Mouse (Mus musculus): ENCODE measurements around the gene Mpv17l2. TPM values are rescaled to one million over a fixed set of nuclear protein-coding genes. Genes with fewer than 3 reads are reported as not detected.

The Mpv17l2 gene
- polyA plus RNA-seq, 1 experiment from 2014 or later: 44.9 TPM

DNA sequence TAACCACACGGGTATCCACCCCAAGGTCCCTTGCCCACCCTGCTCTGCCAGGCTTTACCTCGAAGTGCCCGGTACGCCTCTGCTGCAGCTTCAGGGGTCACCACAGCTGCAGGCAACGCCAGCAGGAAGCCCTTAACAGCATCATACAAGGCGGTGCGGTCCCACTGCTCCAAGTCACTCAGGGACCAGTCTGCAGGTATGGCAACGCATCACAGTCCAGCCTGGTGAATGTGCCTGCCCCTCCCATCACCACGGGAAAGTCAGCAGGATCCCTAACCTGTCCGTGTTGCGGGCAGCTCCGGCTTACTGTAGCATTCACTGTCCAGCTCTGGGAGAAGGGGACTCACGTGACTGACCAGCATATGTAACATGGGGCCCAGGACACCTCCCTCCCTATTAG is 11.3 kb upstream of the Mpv17l2 start:
- H3K9ac ChIP-seq: no peak overlapping the region
- H3K4me3 ChIP-seq: no peak overlapping the region
- H3K36me3 ChIP-seq: peaks cover 39% of the 10 kb centered on the region
- H3K4me2 ChIP-seq: no peak overlapping the region
- 94% methylated on average over 13 of the region's 13 CpGs for WGBS
- H3K27ac ChIP-seq (replicated peaks): no peak overlapping the region
- no peaks in the 10 kb centered on the region for H3K9me3 ChIP-seq
- ATAC-seq (ENCODE audit: low FRiP score, low read depth): no peak
- H3K27me3 ChIP-seq: peaks cover 13% of the 10 kb centered on the region
- H3K4me1 ChIP-seq (replicated peaks): peaks cover 53% of the 10 kb centered on the region

DNA sequence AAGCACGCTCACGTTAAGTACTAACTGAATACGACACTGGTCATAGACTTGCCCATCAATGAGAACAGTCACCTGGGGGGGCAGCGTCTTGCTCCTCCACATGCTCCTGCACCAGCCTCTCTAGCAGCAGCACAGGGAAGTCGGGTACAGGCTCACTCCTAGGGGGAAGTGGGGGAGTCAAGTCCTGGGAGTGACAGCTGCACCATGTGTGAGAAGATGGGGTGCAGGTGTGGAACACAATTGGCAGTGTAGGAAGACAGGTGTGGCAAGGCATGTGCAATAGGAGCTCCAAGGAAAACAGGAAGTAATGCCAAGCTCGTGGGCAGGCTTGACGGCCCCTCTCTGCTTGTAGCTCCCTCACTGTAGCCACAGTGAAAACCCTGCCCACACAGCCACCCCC is 10.5 kb upstream of the Mpv17l2 start:
- no peak overlapping the region for H3K4me2 ChIP-seq
- H3K9ac ChIP-seq: no peak overlapping the region
- H3K4me1 ChIP-seq (replicated peaks): peaks cover 62% of the 10 kb centered on the region
- no peak for ATAC-seq (ENCODE audit: low FRiP score, low read depth)
- 90% methylated on average over 7 of the region's 7 CpGs for WGBS
- no peaks in the 10 kb centered on the region for H3K9me3 ChIP-seq
- peaks cover 39% of the 10 kb centered on the region for H3K36me3 ChIP-seq
- H3K27me3 ChIP-seq: peaks cover 21% of the 10 kb centered on the region
- no peak overlapping the region for H3K27ac ChIP-seq (replicated peaks)
- H3K4me3 ChIP-seq: no peak overlapping the region

GRCm38 (mm10) chr8:70770748-70771147 is 10.0 kb upstream of the Mpv17l2 start:
- Histone ChIP-seq H3K9ac (no peak overlapping the region), H3K9me3 (no peaks in the 10 kb centered on the region), H3K27ac (replicated peaks) (no peak overlapping the region), H3K4me2 (no peak overlapping the region), H3K27me3 (peaks cover 21% of the 10 kb centered on the region), H3K36me3 (peaks cover 39% of the 10 kb centered on the region), H3K4me1 (replicated peaks) (peaks cover 64% of the 10 kb centered on the region), H3K4me3 (no peak overlapping the region)
- no peak for ATAC-seq (ENCODE audit: low FRiP score, low read depth)
- WGBS: 95% methylated on average over 13 of the region's 13 CpGs

DNA sequence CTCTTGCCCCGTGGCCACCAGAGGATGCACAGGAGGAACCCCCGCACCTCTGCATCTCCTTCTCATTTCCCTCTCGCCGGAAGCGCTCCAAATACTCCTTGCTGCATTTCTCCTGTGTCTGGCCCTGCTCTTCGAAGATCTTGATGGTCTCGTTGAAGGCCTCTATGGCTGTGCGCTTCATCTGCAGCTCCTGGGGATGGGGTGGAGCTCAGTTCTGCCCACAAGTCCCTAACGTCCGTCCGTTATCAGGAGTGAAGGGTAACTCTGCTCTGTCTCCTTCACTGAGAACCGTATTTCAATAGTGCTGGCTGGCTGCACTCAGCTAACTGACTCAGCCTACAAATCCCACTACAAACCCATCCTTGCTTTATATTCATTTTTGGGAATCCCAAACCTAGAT is 9.1 kb upstream of the Mpv17l2 start:
- no peak for ATAC-seq (ENCODE audit: low FRiP score, low read depth)
- H3K4me2 ChIP-seq: no peak overlapping the region
- H3K4me1 ChIP-seq (replicated peaks): peaks cover 57% of the 10 kb centered on the region
- peaks cover 21% of the 10 kb centered on the region for H3K27me3 ChIP-seq
- no peaks in the 10 kb centered on the region for H3K9me3 ChIP-seq
- no peak overlapping the region for H3K4me3 ChIP-seq
- peaks cover 39% of the 10 kb centered on the region for H3K36me3 ChIP-seq
- no peak overlapping the region for H3K9ac ChIP-seq
- WGBS: 75% methylated on average over 12 of the region's 12 CpGs
- H3K27ac ChIP-seq (replicated peaks): peak overlapping the region; percentile 27; the same call in 1 of the 2 replicates

- Histone ChIP-seq H3K9me3 (no peaks in the 10 kb centered on the region), H3K27ac (replicated peaks) (0 out of 2 replicates have a peak overlapping the region, but pooled peaks have one; percentile 27)
Observed at GRCm38 (mm10) chr8:70769359-70769758, 8.6 kb upstream of the Mpv17l2 start.

DNA sequence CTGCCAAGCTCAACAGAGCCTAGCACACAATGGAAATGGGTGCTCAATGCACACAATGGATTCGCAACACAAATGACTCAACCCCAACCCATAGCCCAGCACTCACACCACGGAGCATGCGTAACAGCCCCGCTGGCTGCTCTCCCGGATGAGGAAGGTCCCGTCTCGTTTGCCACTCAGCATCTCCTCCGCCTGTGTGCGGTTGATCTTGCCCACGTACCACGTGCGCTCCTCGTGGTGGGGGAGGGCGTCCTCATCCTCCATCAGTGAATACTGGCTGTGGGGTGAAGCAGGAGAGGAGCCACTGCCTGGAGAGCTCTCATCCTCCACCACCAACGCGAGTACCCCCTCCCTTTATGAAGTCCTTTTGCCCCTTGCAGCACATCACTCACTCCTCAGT is 8.2 kb upstream of the Mpv17l2 start:
- Histone ChIP-seq H3K9me3 (no peaks in the 10 kb centered on the region), H3K36me3 (peaks cover 39% of the 10 kb centered on the region), H3K27me3 (peaks cover 21% of the 10 kb centered on the region), H3K27ac (replicated peaks) (no peak overlapping the region), H3K4me1 (replicated peaks) (peaks cover 48% of the 10 kb centered on the region), H3K4me2 (no peak overlapping the region), H3K9ac (no peak overlapping the region), H3K4me3 (no peak overlapping the region)
- ATAC-seq (ENCODE audit: low FRiP score, low read depth): peak; percentile 21
- 84% methylated on average over 16 of the region's 16 CpGs for WGBS

More at GRCm38 (mm10) chr8:70769359-70769758, 8.6 kb upstream of the Mpv17l2 start:
- Histone ChIP-seq H3K27me3 (peaks cover 21% of the 10 kb centered on the region), H3K4me3 (no peak overlapping the region), H3K9ac (no peak overlapping the region), H3K36me3 (peaks cover 39% of the 10 kb centered on the region), H3K4me1 (replicated peaks) (peaks cover 52% of the 10 kb centered on the region), H3K4me2 (no peak overlapping the region)
- ATAC-seq (ENCODE audit: low FRiP score, low read depth): peak; percentile 60
- 7% methylated on average over 26 of the region's 26 CpGs for WGBS

DNA sequence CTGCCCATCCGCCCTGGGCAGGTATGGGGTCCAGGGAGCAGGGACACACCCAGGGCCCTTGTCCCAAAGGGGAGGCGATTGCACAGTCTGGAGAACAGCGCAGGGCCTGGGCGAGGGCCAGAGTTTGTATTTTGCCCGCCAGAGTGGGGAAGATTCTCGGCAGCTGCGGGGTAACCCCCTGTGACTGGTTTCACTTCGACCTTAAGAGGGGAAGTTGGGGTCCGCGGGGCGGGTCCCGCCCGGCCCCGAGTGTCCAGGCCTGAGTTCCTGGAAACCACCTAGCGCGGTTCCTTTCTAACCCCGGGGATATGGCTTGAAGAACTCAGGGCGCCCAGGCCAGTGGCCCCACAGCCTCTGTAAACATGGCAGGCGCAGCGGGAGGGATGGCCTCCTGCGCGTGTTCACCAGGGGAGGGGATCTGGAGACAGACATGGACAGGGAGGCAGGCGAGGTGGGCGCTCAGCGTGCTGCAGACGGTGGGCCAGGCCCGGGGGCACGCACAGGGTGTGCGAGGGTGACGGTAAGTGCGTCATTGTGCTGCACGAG is 7.6 kb upstream of the Mpv17l2 start:
- no peak overlapping the region for H3K4me2 ChIP-seq
- 0 out of 2 replicates have a peak, but pooled peaks have one; percentile 2 for ATAC-seq (ENCODE audit: low FRiP score, low read depth)
- H3K4me3 ChIP-seq: no peak overlapping the region
- peaks cover 21% of the 10 kb centered on the region for H3K27me3 ChIP-seq
- H3K9ac ChIP-seq: no peak overlapping the region
- no peaks in the 10 kb centered on the region for H3K9me3 ChIP-seq
- H3K4me1 ChIP-seq (replicated peaks): peaks cover 41% of the 10 kb centered on the region
- 97% methylated on average over 32 of the region's 32 CpGs for WGBS
- no peak overlapping the region for H3K27ac ChIP-seq (replicated peaks)
- peaks cover 39% of the 10 kb centered on the region for H3K36me3 ChIP-seq

DNA sequence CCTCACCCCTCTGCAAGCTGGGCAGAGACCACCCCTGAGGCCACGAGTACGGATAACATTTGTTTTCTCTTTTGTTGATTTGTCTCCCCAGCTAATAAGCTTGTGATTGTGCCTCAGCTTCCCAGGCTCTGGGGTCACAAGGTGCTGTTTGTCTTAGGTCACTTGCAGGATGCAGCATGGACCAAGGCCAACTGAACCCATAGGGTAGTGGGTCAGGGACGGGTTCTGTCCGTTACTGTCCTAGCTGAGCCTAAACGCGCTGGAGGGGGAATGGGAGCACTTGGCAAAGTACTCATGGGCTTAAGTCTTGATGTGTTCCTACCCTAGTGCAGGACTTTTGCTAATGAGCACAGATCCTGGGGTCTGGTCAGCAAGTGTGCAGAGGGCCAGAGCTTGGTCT is 6.8 kb upstream of the Mpv17l2 start:
- ATAC-seq (ENCODE audit: low FRiP score, low read depth): no peak
- Histone ChIP-seq H3K9ac (no peak overlapping the region), H3K4me3 (no peak overlapping the region), H3K4me1 (replicated peaks) (peaks cover 33% of the 10 kb centered on the region), H3K27me3 (peaks cover 21% of the 10 kb centered on the region), H3K27ac (replicated peaks) (no peak overlapping the region), H3K4me2 (no peak overlapping the region), H3K36me3 (peaks cover 39% of the 10 kb centered on the region), H3K9me3 (no peaks in the 10 kb centered on the region)
- WGBS: 77% methylated on average over 6 of the region's 6 CpGs

DNA sequence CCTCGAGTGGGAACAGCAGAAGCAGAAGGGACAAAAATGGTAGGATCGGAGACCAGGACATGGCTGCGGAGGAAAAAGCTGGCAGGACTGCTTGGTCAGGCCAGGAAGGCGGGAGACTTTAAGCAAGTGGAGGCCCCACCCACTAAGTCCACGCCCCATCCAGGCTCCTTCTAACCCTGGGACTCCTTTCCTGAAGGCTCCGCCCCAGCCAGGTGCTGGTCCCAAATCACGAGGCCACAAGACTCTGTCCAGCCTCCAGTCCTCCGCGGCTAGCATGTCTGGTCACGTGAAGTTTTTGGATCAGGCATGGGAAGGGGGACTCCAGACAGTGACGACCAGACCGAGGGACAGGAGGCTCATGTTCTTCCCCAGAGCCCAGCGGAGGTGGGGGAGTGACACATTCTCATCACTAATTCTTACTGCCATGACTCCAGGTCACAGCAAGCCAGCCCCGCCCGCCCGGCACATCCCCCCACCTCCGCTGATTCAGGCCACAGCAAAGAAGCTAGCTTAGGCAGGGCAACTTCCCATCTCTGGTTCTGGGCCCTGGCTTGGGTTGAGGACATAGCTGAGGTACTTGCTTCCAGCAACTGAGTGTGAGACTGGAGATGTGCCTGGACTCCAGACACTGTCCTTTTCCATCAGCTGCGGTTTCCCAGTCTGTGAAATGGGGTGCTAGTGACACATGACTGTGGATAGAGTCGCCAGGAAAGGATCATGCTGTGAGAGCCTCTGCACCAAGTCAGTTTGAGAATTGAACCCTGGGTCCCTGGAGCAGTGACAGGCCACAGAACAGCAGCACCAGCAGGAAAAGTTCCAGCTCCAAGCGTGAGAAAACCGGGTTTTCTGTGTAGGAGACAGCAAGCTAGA is 6.1 kb upstream of the Mpv17l2 start:
- 11% methylated on average over 21 of the region's 21 CpGs for WGBS
- Histone ChIP-seq H3K4me3 (peak overlapping the region; percentile 23), H3K27me3 (peaks cover 21% of the 10 kb centered on the region), H3K4me2 (peak overlapping the region; percentile 51), H3K36me3 (peaks cover 35% of the 10 kb centered on the region), H3K9ac (peak overlapping the region; percentile 28; the same call in 1 of the 2 replicates), H3K4me1 (replicated peaks) (peaks cover 26% of the 10 kb centered on the region), H3K9me3 (no peaks in the 10 kb centered on the region), H3K27ac (replicated peaks) (no peak overlapping the region)
- no peak for ATAC-seq (ENCODE audit: low FRiP score, low read depth)

- Histone ChIP-seq H3K9ac (peak overlapping the region; percentile 28; the same call in 1 of the 2 replicates), H3K4me3 (peak overlapping the region; percentile 23), H3K27me3 (peaks cover 21% of the 10 kb centered on the region), H3K4me2 (peak overlapping the region; percentile 51), H3K27ac (replicated peaks) (no peak overlapping the region), H3K9me3 (no peaks in the 10 kb centered on the region), H3K36me3 (peaks cover 27% of the 10 kb centered on the region), H3K4me1 (replicated peaks) (peaks cover 29% of the 10 kb centered on the region)
- WGBS: 3% methylated on average over 34 of the region's 34 CpGs
- no peak for ATAC-seq (ENCODE audit: low FRiP score, low read depth)
Observed at GRCm38 (mm10) chr8:70765838-70766570, 5.3 kb upstream of the Mpv17l2 start.

DNA sequence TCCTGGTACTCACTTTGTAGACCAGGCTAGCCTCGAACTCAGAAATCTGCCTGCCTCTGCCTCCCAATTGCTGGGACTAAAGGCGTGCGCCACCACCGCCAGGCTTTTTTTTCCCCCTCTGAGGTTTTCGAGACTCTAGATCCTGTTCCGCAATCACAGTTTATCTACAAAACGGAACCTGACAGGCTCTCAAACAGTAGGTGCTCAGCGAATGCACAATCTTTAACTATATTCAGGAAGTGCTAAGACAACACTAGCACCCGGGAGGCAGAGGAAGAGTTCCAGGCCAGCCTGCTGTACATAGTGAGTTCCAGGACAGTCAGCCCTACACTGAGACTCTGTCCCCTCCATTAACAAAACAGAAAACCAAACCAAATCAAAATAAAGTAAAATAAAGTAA is 4.6 kb upstream of the Mpv17l2 start:
- Histone ChIP-seq H3K9ac (no peak overlapping the region), H3K9me3 (no peaks in the 10 kb centered on the region), H3K27me3 (peaks cover 21% of the 10 kb centered on the region), H3K4me1 (replicated peaks) (peaks cover 30% of the 10 kb centered on the region), H3K36me3 (peaks cover 20% of the 10 kb centered on the region), H3K27ac (replicated peaks) (no peak overlapping the region), H3K4me3 (no peak overlapping the region), H3K4me2 (peak overlapping the region; percentile 51; the same call in 1 of the 2 replicates)
- WGBS: 88% methylated on average over 9 of the region's 9 CpGs
- ATAC-seq (ENCODE audit: low FRiP score, low read depth): no peak

- 96% methylated on average over 13 of the region's 13 CpGs for WGBS
- Histone ChIP-seq H3K9ac (no peak overlapping the region), H3K27me3 (peaks cover 21% of the 10 kb centered on the region), H3K4me3 (no peak overlapping the region), H3K4me2 (no peak overlapping the region), H3K4me1 (replicated peaks) (peaks cover 34% of the 10 kb centered on the region), H3K9me3 (no peaks in the 10 kb centered on the region), H3K36me3 (peaks cover 15% of the 10 kb centered on the region), H3K27ac (replicated peaks) (no peak overlapping the region)
- no peak for ATAC-seq (ENCODE audit: low FRiP score, low read depth)
Observed at GRCm38 (mm10) chr8:70764676-70765075, 3.9 kb upstream of the Mpv17l2 start.
